Mouse (Mus musculus) forebrain, embryonic 12.5 days (tissue): ENCODE measurements around the gene Catsperz. TPM values are rescaled to one million over a fixed set of nuclear protein-coding genes. Genes with fewer than 3 reads are reported as not detected.

Experiments
- ATAC-seq: fragments of 200-750 bp; cut with Nextera tagmentation; 2 replicates; pipeline ENCODE4 v1.8.0; 2017; ENCODE audit warnings: moderate TSS enrichment; ENCODE audit not compliant: low FRiP score
- H3K27ac ChIP-seq: fragments of 300-500 bp; sonication (generic); 2 replicates; pipeline ENCODE4 v1.5.1; 2016; ENCODE audit warnings: mild to moderate bottlenecking
- H3K27me3 ChIP-seq: fragments of 300-500 bp; sonication (generic); 2 replicates; pipeline ENCODE4 v1.6.1; 2016; ENCODE audit warnings: mild to moderate bottlenecking
- H3K36me3 ChIP-seq: fragments of 300-500 bp; sonication (generic); replicated peaks from 2 replicates; pipeline ENCODE4 v1.6.1; 2016; ENCODE audit warnings: mild to moderate bottlenecking
- H3K4me1 ChIP-seq: fragments of 300-500 bp; sonication (generic); 2 replicates; pipeline ENCODE4 v1.6.1; 2016
- H3K4me2 ChIP-seq: fragments of 300-500 bp; sonication (generic); 2 replicates; pipeline ENCODE4 v1.6.1; 2016; ENCODE audit warnings: mild to moderate bottlenecking, moderate library complexity
- H3K4me3 ChIP-seq: fragments of 300-500 bp; sonication (generic); replicated peaks from 2 replicates; pipeline ENCODE4 v1.5.1; 2016; ENCODE audit warnings: mild to moderate bottlenecking
- H3K9ac ChIP-seq: fragments of 300-500 bp; sonication (generic); 2 replicates; pipeline ENCODE4 v1.6.1; 2016; ENCODE audit warnings: mild to moderate bottlenecking
- H3K9me3 ChIP-seq: fragments of 300-500 bp; sonication (generic); 2 replicates; pipeline ENCODE4 v1.6.1; 2016
- WGBS: fragments of 180-500 bp; shearing (Covaris S2); methylation state at CpG from one replicate; pipeline ENCODE4 v1.1.7; 2016; 5-methylcytosine and 5-hydroxymethylcytosine counted together
- polyA plus RNA-seq: library from polyadenylated mRNA; unstranded; fragments of >200 nt; fragmentation: Nextera tagmentation; extraction: Ambion mirVana; gene quantifications from 2 replicates; pipeline ENCODE4 v1.2.1, GENCODE M21; 2016

The Catsperz gene
- polyA plus RNA-seq, 1 experiment from 2014 or later, result 0.27 TPM

DNA sequence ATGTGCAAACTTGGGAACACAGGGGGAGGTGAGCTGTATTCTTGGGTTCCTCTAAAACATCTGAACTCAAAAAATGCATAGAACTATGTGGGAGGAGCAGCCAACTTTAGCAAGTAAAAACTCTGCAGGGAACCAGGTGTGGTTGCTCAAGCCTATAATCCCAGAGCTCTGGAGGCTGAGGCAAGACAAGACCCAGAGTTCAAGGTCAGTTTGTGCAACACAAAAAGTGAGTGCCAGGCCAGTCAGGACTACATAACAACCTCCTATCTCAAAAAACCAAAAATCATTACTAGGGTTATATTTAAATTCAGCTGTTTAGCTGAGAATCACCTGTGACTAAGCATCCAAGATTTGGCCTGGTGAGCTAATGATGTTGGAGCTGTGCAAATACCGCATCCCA lies 6.8 kb upstream of the Catsperz start:
- WGBS, result 28% methylated on average over 1 of the region's 1 CpGs
- ATAC-seq, result no peak
- H3K4me2 ChIP-seq, result no peak overlapping the region
- no peak overlapping the region for H3K27ac ChIP-seq
- no peak overlapping the region for H3K9ac ChIP-seq
- H3K4me1 ChIP-seq, result peaks cover 13% of the 10 kb centered on the region
- H3K9me3 ChIP-seq, result no peaks in the 10 kb centered on the region
- peaks cover 91% of the 10 kb centered on the region for H3K27me3 ChIP-seq
- no peak overlapping the region for H3K4me3 ChIP-seq
- H3K36me3 ChIP-seq, result no peaks in the 10 kb centered on the region

- Histone ChIP-seq H3K27me3 (peaks cover 97% of the 10 kb centered on the region), H3K4me1 (peaks cover 18% of the 10 kb centered on the region), H3K36me3 (no peaks in the 10 kb centered on the region), H3K9me3 (0 out of 2 replicates have a peak, but pooled peaks cover 2% of the 10 kb centered on the region), H3K9ac (no peak overlapping the region), H3K4me2 (no peak overlapping the region), H3K4me3 (no peak overlapping the region), H3K27ac (no peak overlapping the region)
- 0% methylated on average over 2 of the region's 2 CpGs for WGBS
- no peak for ATAC-seq
Observed at GRCm38 (mm10) chr19:6931002-6931401, 5.8 kb upstream of the Catsperz start.

- Histone ChIP-seq H3K4me1 (peaks cover 16% of the 10 kb centered on the region), H3K4me3 (no peak overlapping the region), H3K27me3 (peaks cover 96% of the 10 kb centered on the region), H3K9ac (no peak overlapping the region), H3K9me3 (0 out of 2 replicates have a peak, but pooled peaks cover 3% of the 10 kb centered on the region), H3K27ac (no peak overlapping the region), H3K4me2 (no peak overlapping the region), H3K36me3 (no peaks in the 10 kb centered on the region)
- 11% methylated on average over 9 of the region's 9 CpGs for WGBS
- ATAC-seq, result no peak
Observed at GRCm38 (mm10) chr19:6928080-6928479, 2.9 kb upstream of the Catsperz start.

GRCm38 (mm10) chr19:6926559-6927255 lies 1.5 kb upstream of the Catsperz start:
- peaks cover 91% of the 10 kb centered on the region for H3K27me3 ChIP-seq
- 0 out of 2 replicates have a peak, but pooled peaks cover 3% of the 10 kb centered on the region for H3K9me3 ChIP-seq
- peak overlapping the region; percentile 21; the same call in 1 of the 2 replicates for H3K9ac ChIP-seq
- peaks cover 23% of the 10 kb centered on the region for H3K4me1 ChIP-seq
- H3K27ac ChIP-seq, result no peak overlapping the region
- peak overlapping the region; percentile 21 for H3K4me3 ChIP-seq
- H3K4me2 ChIP-seq, result peak overlapping the region; percentile 44
- WGBS, result 8% methylated on average over 26 of the region's 26 CpGs
- H3K36me3 ChIP-seq, result no peaks in the 10 kb centered on the region
- ATAC-seq, result no peak

DNA sequence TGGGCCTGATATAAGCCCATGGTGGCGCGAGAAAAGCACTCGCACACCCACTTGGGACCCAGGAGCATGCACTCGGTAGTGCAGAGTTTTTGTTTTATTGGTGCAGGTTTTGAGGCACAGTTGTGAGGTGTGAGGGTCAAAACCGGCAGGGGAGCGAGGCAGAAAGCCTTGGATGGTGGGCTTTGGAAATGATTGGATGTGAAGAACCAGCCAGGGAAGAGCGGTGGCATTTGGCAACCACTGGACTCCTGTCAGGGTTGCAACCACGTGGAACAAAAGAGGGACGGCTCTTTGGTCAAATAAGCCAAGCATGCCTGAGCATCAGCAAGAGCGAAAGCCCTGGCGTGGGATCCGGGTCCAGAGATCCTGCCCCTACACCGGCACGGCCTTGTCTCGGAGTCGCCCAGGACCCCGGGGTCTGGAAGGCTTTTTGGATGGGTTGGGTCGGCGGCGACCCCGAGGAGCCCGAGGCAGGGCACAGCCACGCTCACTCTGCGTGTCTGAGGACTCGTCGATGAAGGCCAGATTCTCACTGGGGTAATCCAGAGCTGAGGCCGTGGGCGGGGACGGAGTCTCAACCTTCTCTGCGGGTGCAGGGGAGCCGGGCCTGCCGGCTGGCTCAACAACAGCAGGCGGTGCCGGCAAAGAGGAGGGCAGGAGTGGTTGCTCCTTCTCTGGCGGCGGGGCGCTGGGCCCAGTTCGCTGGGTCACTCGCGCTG lies 590 bp upstream of the Catsperz start:
- H3K4me1 ChIP-seq, result peaks cover 26% of the 10 kb centered on the region
- no peak overlapping the region for H3K4me2 ChIP-seq
- no peak overlapping the region for H3K27ac ChIP-seq
- H3K9me3 ChIP-seq, result 0 out of 2 replicates have a peak, but pooled peaks cover 3% of the 10 kb centered on the region
- WGBS, result 3% methylated on average over 39 of the region's 40 CpGs
- peaks cover 82% of the 10 kb centered on the region for H3K27me3 ChIP-seq
- no peak for ATAC-seq
- no peak overlapping the region; the same call in 1 of the 2 replicates for H3K4me3 ChIP-seq
- H3K36me3 ChIP-seq, result no peaks in the 10 kb centered on the region
- no peak overlapping the region for H3K9ac ChIP-seq

DNA sequence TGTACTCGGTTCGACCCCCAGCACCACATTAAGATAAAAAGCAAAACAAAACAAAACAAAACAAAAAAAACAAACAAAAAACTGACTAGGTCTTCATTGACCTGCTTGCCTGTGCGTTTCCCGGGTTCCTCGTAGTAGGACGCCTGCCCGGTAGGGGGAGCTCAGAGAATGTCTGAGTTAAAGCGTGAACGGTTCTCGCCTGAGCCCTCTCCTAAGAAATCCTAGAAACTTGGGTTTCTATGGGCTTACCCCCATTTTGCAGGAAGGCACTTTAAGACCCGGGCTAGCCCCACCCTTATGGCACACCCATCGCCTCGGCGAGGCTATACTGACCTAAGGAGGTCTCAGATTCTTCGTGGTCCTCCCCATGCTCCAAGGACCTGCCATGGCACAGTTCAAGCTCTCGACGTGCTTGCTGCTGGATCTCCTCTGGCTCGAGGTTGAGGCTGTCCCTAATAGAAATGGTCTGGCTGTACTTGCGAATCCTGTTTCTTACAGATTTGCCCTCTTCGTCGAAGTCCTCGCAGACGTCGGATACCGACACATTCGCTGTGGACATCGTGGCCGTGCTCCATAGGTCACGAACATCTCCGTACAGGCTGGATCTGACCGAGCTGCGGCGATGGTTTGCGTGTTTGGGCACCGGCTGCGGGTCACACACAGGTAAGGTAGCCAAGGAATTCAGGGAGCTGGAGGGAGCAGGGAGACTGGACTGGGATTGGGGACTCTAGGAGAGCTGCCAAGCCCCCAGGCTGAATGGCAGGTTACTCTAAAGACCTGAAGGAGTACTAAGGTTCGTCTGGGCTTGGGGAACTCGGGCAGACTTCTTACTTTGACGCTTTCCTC lies 496 bp downstream of the Catsperz start:
- Histone ChIP-seq H3K4me2 (peak overlapping the region; percentile 13), H3K4me3 (peak overlapping the region; percentile 10), H3K9ac (no peak overlapping the region), H3K36me3 (no peaks in the 10 kb centered on the region), H3K4me1 (peaks cover 37% of the 10 kb centered on the region), H3K9me3 (0 out of 2 replicates have a peak, but pooled peaks cover 3% of the 10 kb centered on the region), H3K27me3 (peaks cover 72% of the 10 kb centered on the region), H3K27ac (no peak overlapping the region)
- WGBS, result 2% methylated on average over 39 of the region's 39 CpGs
- ATAC-seq, result no peak

DNA sequence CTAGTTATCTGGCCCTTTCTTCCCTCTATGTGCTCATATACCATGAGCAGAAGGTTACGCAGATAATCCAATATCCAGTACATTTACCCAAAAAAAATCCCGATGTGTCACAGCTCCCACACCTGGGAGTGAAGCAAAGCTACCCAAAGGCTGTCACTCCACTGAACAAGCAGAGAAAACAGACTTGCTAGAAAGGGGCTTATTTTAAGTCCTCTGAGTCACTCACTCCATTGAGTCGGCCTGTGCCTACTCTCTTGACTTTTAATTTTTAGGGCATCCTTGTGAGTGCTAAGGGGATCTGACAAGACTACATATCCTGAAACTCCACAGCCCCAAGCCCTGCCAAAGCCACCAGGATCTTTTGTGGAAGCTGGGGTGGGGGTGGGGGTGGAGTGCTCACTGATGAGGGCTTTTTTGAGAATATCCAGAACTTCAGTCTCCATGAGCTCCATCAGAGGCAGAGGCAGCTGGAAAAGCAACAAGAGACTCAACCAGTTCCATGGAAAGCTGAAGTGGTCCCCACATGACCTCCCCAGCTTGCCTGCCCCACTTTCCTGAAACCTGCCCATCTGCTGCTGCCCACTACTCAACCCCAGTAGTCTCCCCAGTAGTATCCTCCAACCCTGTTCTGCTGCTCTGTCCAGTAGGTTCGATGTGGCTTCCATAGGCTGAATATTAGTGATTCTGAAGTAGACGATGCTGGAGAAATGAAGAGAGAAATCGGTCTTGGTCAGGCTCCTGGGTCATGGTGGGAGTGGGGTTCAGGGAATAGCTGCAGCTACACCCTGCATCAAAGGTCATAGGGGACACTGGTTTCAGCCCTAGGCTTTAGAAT lies 2.1 kb downstream of the Catsperz start:
- Histone ChIP-seq H3K9ac (no peak overlapping the region), H3K4me2 (peak overlapping the region; percentile 91; the same call in 1 of the 2 replicates), H3K27me3 (peaks cover 58% of the 10 kb centered on the region), H3K9me3 (0 out of 2 replicates have a peak, but pooled peaks cover 3% of the 10 kb centered on the region), H3K4me1 (peaks cover 40% of the 10 kb centered on the region), H3K27ac (no peak overlapping the region), H3K36me3 (0 out of 2 replicates have a peak, but pooled peaks cover 6% of the 10 kb centered on the region), H3K4me3 (no peak overlapping the region)
- 60% methylated on average over 6 of the region's 6 CpGs for WGBS
- ATAC-seq, result no peak

GRCm38 (mm10) chr19:6921647-6922567 lies 3.3 kb downstream of the Catsperz start, which contains the start of gene Esrra:
Gene Esrra (minus strand): TSS chr19:6921813.
- H3K36me3 ChIP-seq, result 0 out of 2 replicates have a peak, but pooled peaks cover 6% of the 10 kb centered on the region
- peak; percentile 94 for ATAC-seq
- peak within 1 kb of the TSS; percentile 92 for H3K9ac ChIP-seq
- H3K4me3 ChIP-seq, result peak within 1 kb of the TSS; percentile 89
- 1% methylated on average over 62 of the region's 66 CpGs for WGBS
- H3K4me2 ChIP-seq, result peak within 1 kb of the TSS; percentile 91
- H3K4me1 ChIP-seq, result peaks cover 37% of the 10 kb centered on the region
- H3K27ac ChIP-seq, result peak within 1 kb of the TSS; percentile 93
- peaks cover 46% of the 10 kb centered on the region for H3K27me3 ChIP-seq
- H3K9me3 ChIP-seq, result 0 out of 2 replicates have a peak, but pooled peaks cover 3% of the 10 kb centered on the region

DNA sequence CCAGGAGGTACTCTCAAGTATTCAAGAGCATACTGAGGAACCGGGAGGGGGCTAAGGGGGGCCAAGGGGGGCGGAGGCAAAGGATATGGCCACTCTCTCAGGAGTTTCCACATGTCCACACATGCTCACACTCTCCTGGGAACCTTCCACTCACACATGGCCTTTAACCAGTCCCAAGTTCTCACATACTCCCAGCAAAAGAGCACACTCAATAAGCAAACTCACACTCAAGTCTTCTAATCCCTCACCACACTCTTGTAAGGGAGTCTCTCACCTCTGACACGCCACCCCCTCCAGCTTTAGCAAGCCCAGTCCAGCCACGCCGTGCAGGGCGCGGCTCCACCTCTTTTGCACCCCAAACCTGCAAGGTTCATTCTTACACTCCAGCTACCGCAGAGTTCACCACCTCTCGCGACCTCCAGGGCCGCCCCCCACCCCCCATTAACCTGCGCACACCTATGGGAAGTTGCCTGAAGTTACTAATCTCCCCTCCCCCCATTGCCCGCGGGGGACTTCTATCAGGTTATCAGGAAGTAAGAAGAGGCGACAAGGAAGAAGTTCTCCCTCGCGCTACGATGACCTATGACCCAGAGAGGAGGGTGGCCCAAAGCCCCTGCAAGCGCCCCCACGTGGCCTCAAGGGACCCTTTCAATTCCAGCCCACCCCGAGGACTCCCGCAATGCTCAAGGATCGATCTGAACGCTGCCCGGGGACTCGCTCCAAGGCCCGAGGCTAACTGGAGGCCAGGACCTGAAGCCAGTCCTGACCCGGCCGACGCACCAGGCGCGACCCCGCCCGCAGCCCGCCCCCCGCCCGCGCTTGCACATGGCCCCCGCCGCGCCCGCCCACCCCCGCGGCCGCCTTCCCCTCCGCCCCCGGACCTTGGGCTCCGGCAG lies 4.2 kb downstream of the Catsperz start:
- ATAC-seq, result peak; percentile 39
- peaks cover 37% of the 10 kb centered on the region for H3K27me3 ChIP-seq
- peak overlapping the region; percentile 89 for H3K4me3 ChIP-seq
- 2% methylated on average over 36 of the region's 48 CpGs for WGBS
- H3K27ac ChIP-seq, result peak overlapping the region; percentile 93
- peak overlapping the region; percentile 92 for H3K9ac ChIP-seq
- peak overlapping the region; percentile 91 for H3K4me2 ChIP-seq
- peaks cover 32% of the 10 kb centered on the region for H3K4me1 ChIP-seq
- 0 out of 2 replicates have a peak, but pooled peaks cover under 1% of the 10 kb centered on the region for H3K9me3 ChIP-seq
- 0 out of 2 replicates have a peak, but pooled peaks cover 6% of the 10 kb centered on the region for H3K36me3 ChIP-seq
